Mouse (Mus musculus) CH12.LX (cell line): Measurements from ENCODE around the gene Arl11. TPM values are rescaled to one million over a fixed set of nuclear protein-coding genes. Genes with fewer than 3 reads are reported as not detected.

Experiments
- DNase-seq: peaks from one replicate; pipeline ENCODE4 v3.0.0-alpha.2; 2013; ENCODE audit errors: extremely low read depth
- H3K27ac ChIP-seq: 2 replicates; pipeline ENCODE4 v1.5.1; 2012; ENCODE audit warnings: low read depth, mild to moderate bottlenecking, control low read depth, moderate library complexity; ENCODE audit not compliant: insufficient read depth
- H3K27me3 ChIP-seq: replicated peaks from 2 replicates; pipeline ENCODE3; 2012; ENCODE audit warnings: inconsistent platforms
- H3K36me3 ChIP-seq, 2 experiments: replicated peaks in 1 of 2; 2 replicates each; pipeline versions ENCODE3 to v1.6.1; 2012; ENCODE audit warnings: inconsistent platforms in 1 of 2, low read length in 1 of 2, mild to moderate bottlenecking in 1 of 2, mixed read lengths in 1 of 2, moderate library complexity in 1 of 2; ENCODE audit not compliant: control insufficient read depth in 1 of 2, insufficient read depth in 1 of 2
- H3K4me1 ChIP-seq, 2 experiments: 2 replicates each; pipeline ENCODE4 v1.6.1; 2012; ENCODE audit warnings: inconsistent platforms in 1 of 2, moderate library complexity in 1 of 2; ENCODE audit not compliant: insufficient read depth in 2 of 2, control insufficient read depth in 1 of 2
- H3K4me2 ChIP-seq: 2 replicates; pipeline ENCODE4 v1.6.1; 2012; ENCODE audit warnings: low read depth, mild to moderate bottlenecking, control low read depth; ENCODE audit not compliant: poor library complexity, insufficient read depth, severe bottlenecking
- H3K4me3 ChIP-seq, 3 experiments: fragments of 150-350 bp in 1 of 3; sonication (generic) in 1 of 3; replicated peaks in 1 of 3; 2 replicates each; pipeline versions ENCODE3 to v1.5.1; 2011 to 2012; ENCODE audit warnings: low read depth in 2 of 3, low read length in 2 of 3, mild to moderate bottlenecking in 2 of 3, moderate library complexity in 2 of 3, control low read depth in 1 of 3, improper control_type of control experiment in 1 of 3, inconsistent platforms in 1 of 3, mixed read lengths in 1 of 3; ENCODE audit not compliant: poor library complexity in 1 of 3
- H3K79me2 ChIP-seq: replicated peaks from 2 replicates; pipeline ENCODE4 v1.6.1; 2012; ENCODE audit warnings: mild to moderate bottlenecking, moderate library complexity; ENCODE audit not compliant: control insufficient read depth, poor library complexity, insufficient read depth, severe bottlenecking; ENCODE audit errors: extremely low read depth
- H3K9ac ChIP-seq: 2 replicates; pipeline ENCODE4 v1.6.1; 2012; ENCODE audit warnings: low read depth, mild to moderate bottlenecking, control low read depth, moderate library complexity; ENCODE audit not compliant: insufficient read depth
- H3K9me3 ChIP-seq: replicated peaks from 2 replicates; pipeline ENCODE3; 2012; ENCODE audit warnings: low read length, inconsistent platforms, mixed read lengths
- CTCF ChIP-seq, 2 experiments: IDR thresholded peaks in 1 of 2; conservative IDR thresholded peaks in 1 of 2; 2 replicates each; pipeline ENCODE4 v1.5.1; 2011 to 2012; ENCODE audit warnings: low read depth in 2 of 2, low read length in 2 of 2, improper control_type of control experiment in 1 of 2, inconsistent platforms in 1 of 2, mild to moderate bottlenecking in 1 of 2, moderate library complexity in 1 of 2
- E2F4 ChIP-seq: IDR thresholded peaks from 2 replicates; pipeline ENCODE4 v1.6.1; 2011; ENCODE audit warnings: low read depth, low read length, improper control_type of control experiment; ENCODE audit not compliant: insufficient replicate concordance
- GABPA ChIP-seq: IDR thresholded peaks from 2 replicates; pipeline ENCODE4 v1.6.1; 2012; ENCODE audit warnings: low read depth, low read length, improper control_type of control experiment, inconsistent platforms; ENCODE audit not compliant: insufficient replicate concordance
- JUN ChIP-seq: IDR thresholded peaks from 2 replicates; pipeline ENCODE4 v1.6.1; 2011; ENCODE audit warnings: low read depth, mild to moderate bottlenecking, low read length, improper control_type of control experiment, moderate library complexity; ENCODE audit not compliant: insufficient read depth
- MAX ChIP-seq: IDR thresholded peaks from 2 replicates; pipeline ENCODE4 v1.6.1; 2011; ENCODE audit warnings: low read length, improper control_type of control experiment
- NRF1 ChIP-seq: IDR thresholded peaks from 2 replicates; pipeline ENCODE4 v1.6.1; 2014; ENCODE audit warnings: low read depth, mild to moderate bottlenecking, inconsistent platforms, low read length, improper control_type of control experiment, moderate library complexity
- PAX5 ChIP-seq: IDR thresholded peaks from 2 replicates; pipeline ENCODE4 v1.6.1; 2012; ENCODE audit warnings: low read length, inconsistent platforms, mixed read lengths
- POLR2A ChIP-seq: IDR thresholded peaks from 2 replicates; pipeline ENCODE4 v1.6.1; 2011; ENCODE audit warnings: low read depth, mild to moderate bottlenecking, improper control_type of control experiment, low read length
- RAD21 ChIP-seq: IDR thresholded peaks from 2 replicates; pipeline ENCODE4 v1.6.1; 2011; ENCODE audit warnings: low read depth, mild to moderate bottlenecking, low read length, improper control_type of control experiment, moderate library complexity
- SMC3 ChIP-seq: IDR thresholded peaks from 2 replicates; pipeline ENCODE4 v1.6.1; 2011; ENCODE audit warnings: low read depth, low read length, improper control_type of control experiment
- TBP ChIP-seq: conservative IDR thresholded peaks from 2 replicates; pipeline ENCODE4 v1.6.1; 2011; ENCODE audit warnings: low read depth, low read length, improper control_type of control experiment
- TCF12 ChIP-seq: IDR thresholded peaks from 2 replicates; pipeline ENCODE4 v1.6.1; 2014; ENCODE audit warnings: low read depth, mild to moderate bottlenecking, inconsistent platforms, low read length, improper control_type of control experiment
- USF2 ChIP-seq: conservative IDR thresholded peaks from 2 replicates; pipeline ENCODE4 v1.6.1; 2011; ENCODE audit warnings: low read depth, low read length, improper control_type of control experiment
- dilution Hi-C: fragments of 300-500 bp; cut with MboI; formaldehyde crosslinking; loops from 2 replicates; pipeline ENCODE4 v1.14.3; 2020; ENCODE audit warnings: low sequenced_read_pairs; ENCODE audit not compliant: extremely low pct_unique_long_range_greater_than_20kb, extremely low pct_ligation_motif_present
- in situ Hi-C: fragments of 300-500 bp; cut with MboI; formaldehyde crosslinking; loops from 3 replicates; pipeline ENCODE4 v1.14.3; 2019; ENCODE audit warnings: low sequenced_read_pairs, low pct_ligation_motif_present, low pct_unique_long_range_greater_than_20kb, mixed read lengths
- polyA plus RNA-seq: library from polyadenylated mRNA; unstranded; fragments of >175 nt; gene quantifications from 2 replicates; pipeline ENCODE4 v1.2.1, GENCODE M21; 2012; ENCODE audit warnings: low read depth; ENCODE audit not compliant: insufficient read length
- total RNA-seq, 2 experiments: library from RNA; depleted of rRNA; stranded (reverse); fragments of 300-350 nt in 1 of 2; fragments of >200 nt in 1 of 2; gene quantifications; 2 replicates each; pipeline ENCODE4 v1.2.3; 2012 to 2014

Arl11 gene
- total and polyA plus RNA-seq, 3 experiments = 1.1 to 12.2 (median 11.7) TPM

DNA sequence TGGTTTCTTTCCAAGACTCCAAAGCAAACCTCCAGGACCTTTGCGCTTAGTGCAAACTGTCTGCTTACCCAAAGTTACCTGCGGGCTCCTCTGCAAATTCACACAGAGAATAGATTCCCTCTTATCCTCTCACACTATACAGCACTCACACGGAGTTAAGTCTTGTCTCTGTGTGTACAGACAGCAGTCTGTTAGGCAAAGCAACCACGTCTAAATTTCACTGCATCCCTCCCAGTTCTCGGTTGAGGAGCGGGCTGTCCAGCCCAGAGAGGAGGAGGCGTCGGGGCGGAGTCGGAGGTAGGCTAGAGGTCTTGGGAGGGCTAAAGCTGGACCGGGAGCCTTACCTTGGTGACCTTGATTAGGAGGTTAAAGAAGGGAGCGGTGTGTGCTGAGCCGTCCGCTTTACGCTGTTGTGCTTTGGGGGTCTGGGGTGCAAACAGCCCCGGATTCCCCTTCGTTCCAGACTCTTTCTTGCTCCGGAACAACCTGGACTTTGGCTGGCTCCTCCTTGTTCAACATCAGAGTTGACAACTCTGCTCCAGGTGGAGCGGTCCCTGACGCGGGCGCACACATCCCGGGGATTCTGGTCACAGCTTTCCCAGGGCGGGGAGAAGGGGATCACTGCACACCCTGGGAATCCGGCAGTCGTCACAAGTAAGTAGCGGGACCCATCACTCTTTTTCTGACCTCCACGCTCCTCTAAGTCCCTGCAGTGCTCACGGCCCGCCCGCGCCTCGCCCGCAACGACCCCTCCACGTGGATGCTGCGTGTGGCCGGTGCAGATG, 34.9 kb upstream of the Arl11 start:
- Histone ChIP-seq H3K9me3 (no peaks in the 10 kb centered on the region), H3K4me2 (no peak overlapping the region), H3K9ac (no peak overlapping the region), H3K4me3 (no peak overlapping the region), H3K27me3 (peaks cover 2% of the 10 kb centered on the region), H3K36me3 (no peaks in the 10 kb centered on the region), H3K79me2 (no peaks in the 10 kb centered on the region), H3K27ac (no peak overlapping the region), H3K4me1 (peaks cover 0 to 13% of the 10 kb centered on the region in 2 experiments; a peak in 3 of 4 replicates)
- in situ Hi-C loops = no loop called here
- TF ChIP-seq JUN (no peak), TCF12 (no peak), CTCF (conservative IDR thresholded peaks at IDR 0.05 in 1 of 2, IDR thresholded peaks at IDR 0.05 in 1 of 2; ENCODE audit: low read depth in 2 of 2, low read length in 2 of 2) (no peak), RAD21 (no peak), POLR2A (no peak), MAX (no peak), NRF1 (no peak), TBP (no peak), E2F4 (no peak), GABPA (no peak), PAX5 (no peak), USF2 (no peak), SMC3 (no peak)
- no peak for DNase-seq
- dilution Hi-C loops = no loop called here

DNA sequence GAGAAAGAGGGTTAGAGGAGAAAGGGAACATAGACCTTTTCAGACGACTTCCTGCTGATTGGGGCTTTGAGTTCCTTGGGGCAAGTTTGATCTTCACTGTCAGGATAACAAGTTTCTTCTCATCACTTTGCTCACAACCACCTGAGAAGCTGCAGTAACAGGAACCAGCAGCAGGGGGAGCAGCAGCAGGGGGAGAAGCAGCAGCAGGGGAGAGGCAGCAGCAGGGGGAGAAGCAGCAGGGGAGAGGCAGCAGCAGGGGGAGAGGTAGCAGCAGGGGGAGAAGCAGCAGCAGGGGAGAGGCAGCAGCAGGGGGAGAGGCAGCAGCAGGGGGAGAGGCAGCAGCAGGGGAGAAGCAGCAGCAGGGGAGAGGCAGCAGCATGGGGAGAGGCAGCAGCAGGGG, 32.3 kb upstream of the Arl11 start:
- no peak overlapping the region for H3K4me3 ChIP-seq
- no peaks in the 10 kb centered on the region for H3K79me2 ChIP-seq
- DNase-seq = peak; percentile 33
- dilution Hi-C loops (no loop called here), in situ Hi-C loops (no loop called here)
- no peak overlapping the region for H3K27ac ChIP-seq
- no peak overlapping the region for H3K9ac ChIP-seq
- peaks cover 0 to 18% of the 10 kb centered on the region in 2 experiments; a peak in 3 of 4 replicates for H3K4me1 ChIP-seq
- peak; percentile 54 for TF ChIP-seq SMC3
- TF ChIP-seq CTCF (conservative IDR thresholded peaks at IDR 0.05 in 1 of 2, IDR thresholded peaks at IDR 0.05 in 1 of 2; ENCODE audit: low read depth in 2 of 2, low read length in 2 of 2) = peak; percentile 13 to 66; a peak in 2 of 4 replicates
- TF ChIP-seq NRF1 = no peak
- no peaks in the 10 kb centered on the region for H3K27me3 ChIP-seq
- no peak overlapping the region for H3K4me2 ChIP-seq
- H3K36me3 ChIP-seq = no peaks in the 10 kb centered on the region
- no peaks in the 10 kb centered on the region for H3K9me3 ChIP-seq
